Mouse (Mus musculus) ES-CJ7 (cell line): Measurements from ENCODE around the gene Dpf2.

Experiments
- DNase-seq: peaks from one replicate; pipeline ENCODE4 v3.0.0; 2011; ENCODE audit warnings: low read depth, low spot score

The Dpf2 gene

DNA sequence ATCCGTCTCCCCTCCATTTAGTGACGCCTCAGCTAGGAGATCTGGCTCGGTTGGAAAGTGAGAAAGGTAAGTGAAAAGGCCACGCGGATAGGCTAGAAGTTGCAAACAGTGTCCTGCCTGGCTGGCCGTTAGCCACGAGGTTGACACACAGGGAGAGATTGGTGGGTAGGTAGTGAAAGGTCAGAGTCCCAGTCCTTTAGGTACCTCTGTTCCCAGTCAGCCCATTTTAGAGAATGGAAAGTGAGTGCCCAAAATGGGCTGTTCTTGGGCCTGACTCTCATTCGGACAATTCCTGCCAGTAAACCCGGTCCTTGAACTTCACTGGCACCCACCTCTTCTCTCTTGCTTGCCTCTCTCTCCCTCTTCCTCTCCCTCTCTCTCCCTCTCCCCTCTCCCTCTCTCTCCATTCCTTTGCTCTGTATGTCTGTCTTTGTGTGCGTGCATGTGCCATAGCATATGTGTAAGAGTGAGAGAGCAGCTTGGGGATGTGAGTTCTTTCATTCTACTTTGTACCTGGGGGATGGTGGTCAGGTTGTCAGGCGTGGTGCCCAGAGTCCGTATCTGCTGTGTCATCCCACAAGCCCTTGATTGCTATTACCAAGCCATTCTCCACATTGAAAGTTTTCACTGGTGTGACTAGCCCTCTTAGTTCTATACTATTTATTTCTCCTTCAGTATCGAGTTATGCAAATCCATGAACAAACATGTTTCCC, at the start of gene Dpf2:
Gene Dpf2, minus strand, starts transcription at position 4 of the 713 bp plus-strand sequence.
- DNase-seq = no peak

DNA sequence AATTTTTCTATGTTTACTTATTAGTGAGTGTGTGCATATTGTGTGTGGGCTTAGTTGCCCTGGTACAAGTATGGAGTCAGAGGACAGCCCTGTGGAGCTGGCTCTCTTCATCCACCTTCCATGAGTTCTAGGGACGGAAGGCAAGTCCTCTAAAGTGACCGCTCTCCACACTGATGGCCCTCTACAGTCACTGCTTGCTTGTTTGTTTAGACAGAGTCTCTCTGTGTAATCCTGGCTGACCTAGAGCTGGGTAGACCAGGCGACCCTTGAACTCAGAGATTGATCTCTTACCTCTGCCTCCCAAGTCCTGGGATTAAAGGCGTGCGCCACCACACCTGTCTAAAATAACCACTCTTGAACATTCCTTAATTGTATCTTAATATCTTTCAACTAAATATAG, 44.6 kb upstream of the Dpf2 start:
- DNase-seq = no peak

DNA sequence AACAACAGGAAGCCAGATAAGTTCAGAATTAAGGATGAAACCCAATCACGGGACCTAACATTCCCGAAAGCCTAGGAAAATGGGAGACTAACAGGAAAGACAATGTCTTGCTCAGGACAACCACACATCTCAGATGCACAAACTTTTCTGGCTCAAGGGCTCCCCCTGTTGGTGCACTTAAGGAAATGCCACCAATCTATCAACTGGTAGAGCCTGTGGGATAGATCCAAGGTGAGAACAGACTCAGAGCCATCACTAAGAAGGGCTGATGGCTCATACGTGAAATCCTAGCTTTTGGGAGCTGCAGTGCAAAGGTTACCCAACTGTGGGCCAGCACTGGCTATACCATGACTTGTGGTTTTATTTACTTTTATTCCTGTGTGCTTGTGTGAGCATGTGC, 43.9 kb upstream of the Dpf2 start:
- DNase-seq = peak; percentile 85

DNA sequence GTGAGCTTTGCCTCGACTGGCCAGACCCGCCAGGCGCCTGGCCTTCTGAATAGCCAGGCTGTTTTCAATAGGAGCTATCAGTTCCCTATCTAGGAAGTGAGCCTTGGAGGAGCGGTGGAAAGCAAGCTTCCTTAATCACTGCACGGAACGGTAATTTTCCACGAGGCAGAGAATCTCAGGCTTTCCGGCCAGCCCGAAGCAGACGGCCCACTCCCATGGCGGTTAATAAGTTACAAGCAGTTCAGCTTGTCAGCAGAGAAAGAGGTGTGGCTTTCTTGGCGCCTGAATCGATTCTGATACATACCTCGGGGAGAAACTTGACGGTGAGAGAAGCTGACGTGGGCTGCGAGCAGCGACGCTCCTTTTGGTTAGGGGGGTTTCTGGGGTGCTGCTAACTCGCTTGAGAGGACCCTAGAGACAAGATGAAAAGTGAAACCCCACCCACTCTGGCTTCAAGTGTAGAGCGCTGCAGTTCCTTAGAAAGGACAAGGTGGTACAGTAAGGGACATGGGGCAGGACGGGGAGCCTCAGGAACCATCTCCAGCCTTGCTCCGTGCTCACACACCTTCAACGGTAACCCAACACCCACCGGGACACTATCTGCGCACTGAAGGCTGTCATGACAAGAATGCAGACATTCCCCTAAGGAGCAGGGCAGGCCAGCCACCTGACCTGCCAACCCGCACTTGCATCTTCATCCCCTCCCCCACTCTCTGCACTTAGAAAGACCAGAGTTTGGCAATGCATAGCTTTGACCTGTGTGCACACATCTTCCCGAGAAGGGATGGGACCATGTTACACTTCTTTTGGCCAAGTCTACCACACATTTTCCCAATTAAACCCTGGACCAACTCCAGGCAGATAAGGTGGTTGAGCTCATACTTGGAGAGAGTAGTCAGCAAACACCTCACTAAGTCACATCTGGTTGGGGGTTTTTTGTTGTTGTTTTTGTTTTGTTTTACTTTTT, 43.2 kb upstream of the Dpf2 start:
- no peak for DNase-seq

DNA sequence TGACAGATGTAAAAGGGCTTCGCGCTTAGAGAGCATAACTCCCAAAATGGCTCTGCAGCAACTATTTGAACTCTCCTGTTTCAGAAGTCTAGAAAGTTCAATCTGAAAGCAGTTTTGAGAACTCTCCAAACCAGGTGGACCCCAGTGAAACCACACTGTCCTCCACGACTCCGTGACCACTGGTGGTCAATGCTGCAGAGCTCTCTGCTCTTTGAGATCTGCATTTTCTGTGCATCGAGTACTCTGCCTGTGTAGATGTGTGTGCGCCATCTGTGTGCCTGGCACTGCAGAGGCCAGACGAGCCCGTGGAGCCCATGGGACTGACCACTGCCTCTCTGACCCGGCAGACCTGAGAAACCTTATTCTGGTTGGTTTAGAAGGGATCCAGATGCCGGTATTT, 42.1 kb upstream of the Dpf2 start:
- no peak for DNase-seq

DNA sequence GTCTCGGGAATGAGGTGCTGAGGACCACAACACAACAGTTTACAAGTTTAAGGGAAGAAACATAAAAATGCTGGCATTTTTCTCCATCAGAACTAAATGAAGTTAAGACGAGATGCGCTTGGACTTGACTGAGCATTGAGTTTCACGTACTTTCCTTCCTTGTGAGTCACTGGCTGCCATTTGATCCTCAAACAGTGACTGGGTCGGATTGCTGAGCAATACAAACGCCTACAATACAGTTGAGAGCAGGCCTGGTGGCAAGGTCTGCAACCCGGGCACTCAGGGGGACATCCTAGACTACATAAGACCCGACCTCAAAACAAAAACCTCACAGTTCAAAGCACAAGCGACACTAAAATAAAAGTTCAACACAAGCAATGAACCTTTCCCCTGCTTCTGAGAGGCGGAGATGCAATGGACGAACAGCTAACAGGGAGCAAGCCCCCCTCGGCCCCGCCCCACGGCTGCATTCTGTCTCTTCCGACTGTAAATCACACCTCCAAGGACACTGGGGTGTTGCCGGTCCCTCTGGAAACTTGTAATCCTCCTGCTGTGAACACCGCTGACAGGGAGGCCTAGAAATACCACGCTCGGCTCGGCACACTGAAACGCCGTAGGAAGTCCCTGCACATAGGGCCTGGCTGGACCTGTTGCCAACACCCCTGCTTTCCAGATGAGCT, 41.4 kb upstream of the Dpf2 start:
- DNase-seq = peak; percentile 45

DNA sequence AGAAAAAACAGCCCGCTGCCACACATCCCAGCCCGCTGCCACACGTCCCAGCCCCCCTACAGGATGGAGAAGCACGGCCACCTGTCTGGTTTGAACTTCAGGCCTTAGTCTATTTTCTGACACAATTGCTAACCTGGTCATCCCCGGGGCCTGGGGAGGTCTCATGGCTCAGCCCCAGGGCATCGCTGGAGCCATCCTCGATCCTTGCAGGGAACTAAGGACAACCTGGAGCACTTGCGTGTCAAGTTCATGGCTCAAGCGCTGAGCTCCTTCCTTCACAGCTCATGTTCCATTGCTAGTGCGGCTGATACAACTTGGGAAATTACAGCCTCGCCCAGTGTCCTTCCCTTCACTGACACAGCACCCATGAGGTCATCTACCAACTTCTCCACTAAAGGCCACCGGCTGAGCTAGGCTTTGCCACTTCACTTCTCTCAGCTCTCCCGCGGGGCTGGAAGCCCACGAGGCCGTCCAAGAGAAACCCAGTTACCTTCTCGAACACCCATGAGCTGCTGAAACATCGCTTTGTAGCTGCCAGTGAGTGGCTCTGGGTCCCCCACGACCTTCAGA, 40.5 kb upstream of the Dpf2 start:
- no peak for DNase-seq

DNA sequence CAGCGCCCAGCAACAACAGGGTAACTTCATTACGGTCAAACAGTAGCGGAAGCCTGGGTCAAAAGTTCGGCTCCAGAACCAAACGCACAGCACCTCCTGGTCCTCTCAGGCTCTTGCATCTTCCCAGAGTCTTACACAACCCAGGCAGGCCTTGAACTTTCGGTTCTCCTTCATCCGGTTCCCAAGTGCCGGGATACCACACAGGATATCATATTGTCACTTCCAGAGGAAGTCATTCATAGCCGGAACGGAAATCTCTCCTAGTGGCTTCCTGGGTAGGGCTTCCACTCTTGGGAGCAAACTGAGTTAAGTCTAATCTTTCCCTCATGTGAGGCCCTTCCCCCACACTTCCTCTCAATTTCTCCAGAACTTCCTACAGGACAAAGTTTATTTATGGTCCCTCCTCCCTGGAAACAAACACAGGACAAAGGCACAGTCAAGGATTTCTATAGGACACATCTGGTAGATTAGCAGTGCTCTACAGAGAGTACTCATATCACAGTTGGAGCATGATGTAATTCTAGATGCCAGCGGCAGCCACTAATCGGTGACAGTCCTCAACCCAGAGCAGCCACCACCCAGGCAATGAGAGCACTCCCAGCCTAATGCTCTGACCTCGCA, 39.4 kb upstream of the Dpf2 start:
- DNase-seq = no peak

DNA sequence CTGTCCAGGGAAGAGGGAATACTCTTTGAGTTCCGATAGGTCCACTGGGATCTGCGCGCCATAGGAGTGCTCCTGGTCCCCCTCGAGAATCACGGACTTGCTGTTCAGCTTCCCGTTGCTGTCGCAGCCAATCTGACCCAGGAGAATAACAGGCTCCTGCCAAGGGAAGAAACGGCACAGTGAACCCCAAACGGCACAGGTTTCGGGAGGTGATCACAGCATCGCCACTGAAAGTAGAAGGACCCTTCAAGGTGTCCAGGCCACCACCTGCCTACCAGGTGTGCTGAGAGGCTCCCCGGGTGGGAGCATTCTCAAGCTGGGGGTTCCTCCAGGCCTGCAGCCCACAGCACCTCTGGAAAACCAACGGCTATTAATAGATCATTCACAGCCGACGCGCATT, 38.8 kb upstream of the Dpf2 start:
- DNase-seq = no peak

DNA sequence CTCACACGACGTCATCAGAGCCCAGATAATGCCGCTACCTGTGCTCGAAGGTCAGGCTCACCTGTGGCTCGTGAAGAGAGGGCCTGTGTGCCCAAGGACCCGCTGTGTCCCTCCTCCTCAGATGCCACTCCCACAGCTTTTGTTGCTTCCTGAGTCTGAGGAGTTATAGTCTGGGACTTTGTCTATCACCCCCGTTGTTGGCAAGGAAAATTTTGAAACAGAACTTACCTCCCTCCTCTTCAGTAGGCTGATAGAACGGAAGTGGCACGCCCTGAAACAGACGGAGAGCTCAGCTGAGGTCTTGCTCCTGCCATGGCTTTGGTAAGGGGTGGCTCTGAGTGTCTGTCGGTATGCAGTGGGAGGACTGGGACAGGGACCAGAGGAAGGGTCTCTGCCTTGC, 37.4 kb upstream of the Dpf2 start:
- DNase-seq = no peak

DNA sequence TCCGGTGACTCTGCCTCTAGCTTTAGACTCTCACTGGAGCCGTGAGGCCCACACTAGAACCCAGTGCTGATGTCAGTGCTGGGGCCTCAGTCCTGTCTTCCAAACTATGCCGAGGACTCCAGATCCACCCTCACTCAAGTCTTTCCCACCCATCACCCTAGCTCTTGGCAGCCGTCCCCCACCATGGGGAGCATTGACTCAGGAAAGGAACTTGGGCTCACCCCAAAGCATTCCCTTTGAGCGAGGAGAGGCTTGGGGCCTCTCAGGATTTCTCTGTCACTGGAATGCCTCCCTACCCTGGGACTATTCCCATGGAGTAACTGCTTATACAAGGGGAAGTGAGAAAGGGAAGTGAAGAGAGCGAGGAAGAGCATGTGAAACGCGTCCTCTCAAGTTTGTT, 33.1 kb upstream of the Dpf2 start:
- DNase-seq = no peak

DNA sequence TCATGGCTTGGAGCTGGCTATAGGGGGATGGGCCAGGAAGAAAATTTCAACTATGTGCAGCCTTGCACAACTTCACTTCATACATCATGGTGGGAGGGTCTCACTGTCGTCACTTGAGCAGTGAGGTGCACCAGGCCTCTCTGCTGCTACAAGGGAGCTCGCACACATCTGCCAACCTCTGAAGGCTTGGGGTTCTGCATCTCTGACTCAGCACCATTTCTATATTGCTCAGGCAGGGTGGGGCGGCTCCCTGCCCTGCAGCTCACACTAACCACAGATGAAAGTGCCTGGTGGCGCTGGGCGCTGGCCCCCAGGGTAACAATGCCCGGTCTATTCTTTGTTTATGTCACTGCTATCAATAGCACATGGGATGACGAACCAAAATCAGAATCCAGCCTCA, 32.2 kb upstream of the Dpf2 start:
- no peak for DNase-seq

DNA sequence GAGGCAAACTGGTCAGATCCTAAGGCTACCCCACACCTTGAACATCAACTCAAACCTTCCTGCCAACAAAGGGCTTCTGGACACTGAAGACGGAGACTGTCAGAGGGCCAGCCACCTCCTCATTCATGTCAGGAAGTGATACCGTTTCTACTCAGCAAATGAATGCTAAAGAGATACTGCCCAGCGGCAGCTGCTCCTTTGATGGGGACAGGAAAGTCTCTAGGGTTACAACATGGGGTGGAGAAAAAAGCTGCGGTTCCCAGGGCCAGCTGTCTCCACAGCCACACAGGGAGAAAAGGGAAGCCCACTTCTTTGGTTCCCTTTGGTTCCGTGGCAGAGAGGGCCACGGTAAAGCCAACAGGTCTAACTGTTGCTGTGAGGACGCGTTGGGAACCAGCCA, 31.3 kb upstream of the Dpf2 start:
- DNase-seq = no peak

DNA sequence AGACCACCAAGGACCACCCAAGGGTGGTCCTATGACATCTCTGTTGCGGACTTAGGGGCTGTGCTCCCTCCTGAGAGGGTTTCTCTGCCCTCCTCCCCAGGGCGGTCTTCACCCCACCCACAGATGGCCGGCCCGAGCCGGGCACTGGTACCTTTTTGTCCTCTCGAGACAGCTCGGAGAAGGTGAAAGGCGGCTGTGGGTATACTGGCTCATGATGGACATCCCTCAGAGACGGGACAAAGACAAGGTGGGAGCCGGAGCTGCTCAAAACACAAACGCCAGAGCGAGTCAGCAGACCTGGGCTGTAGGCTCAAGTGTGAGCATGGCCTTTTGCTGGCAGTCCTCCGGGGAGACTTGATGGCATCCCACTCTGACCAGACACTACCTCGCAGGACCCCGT, 30.6 kb upstream of the Dpf2 start:
- no peak for DNase-seq

DNA sequence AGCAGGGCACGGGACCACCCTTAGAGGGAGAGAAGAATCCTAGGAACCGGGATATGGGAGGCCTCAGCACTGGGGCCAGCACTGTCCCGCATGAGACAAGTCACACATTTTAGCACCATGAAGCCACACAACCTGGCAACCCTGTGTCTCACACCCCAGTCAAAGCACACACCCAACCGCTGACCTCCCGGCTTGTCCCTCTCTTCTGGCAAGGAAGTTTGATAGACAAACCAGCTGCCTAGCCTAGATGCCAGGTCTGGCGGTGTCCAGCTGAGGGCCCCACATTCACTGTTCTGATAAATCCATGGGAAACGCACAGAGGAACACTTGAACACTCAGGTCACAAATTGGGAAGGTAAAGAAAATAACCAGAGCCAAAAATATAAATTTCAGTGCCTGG, 29.8 kb upstream of the Dpf2 start:
- DNase-seq = no peak

DNA sequence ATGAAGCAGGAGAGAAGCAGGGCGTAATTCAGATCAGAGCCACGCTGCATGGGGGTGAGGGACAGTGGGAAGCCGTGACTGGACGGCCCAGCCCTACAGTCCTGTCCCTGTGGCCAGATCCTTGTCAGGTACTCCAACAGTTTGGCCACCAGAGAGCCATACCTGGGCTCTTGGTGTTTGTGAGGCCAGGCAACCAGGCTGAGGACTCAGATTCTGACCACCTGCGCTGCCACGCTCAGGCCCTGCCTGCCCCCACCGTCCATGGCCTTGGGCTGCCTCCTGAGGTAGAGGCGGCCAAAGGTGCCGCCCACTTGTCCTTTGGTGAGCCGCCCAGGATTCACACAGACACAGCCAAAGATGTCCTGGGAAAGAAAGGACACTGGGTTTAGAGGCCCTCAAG, 27.8 kb upstream of the Dpf2 start:
- no peak for DNase-seq

DNA sequence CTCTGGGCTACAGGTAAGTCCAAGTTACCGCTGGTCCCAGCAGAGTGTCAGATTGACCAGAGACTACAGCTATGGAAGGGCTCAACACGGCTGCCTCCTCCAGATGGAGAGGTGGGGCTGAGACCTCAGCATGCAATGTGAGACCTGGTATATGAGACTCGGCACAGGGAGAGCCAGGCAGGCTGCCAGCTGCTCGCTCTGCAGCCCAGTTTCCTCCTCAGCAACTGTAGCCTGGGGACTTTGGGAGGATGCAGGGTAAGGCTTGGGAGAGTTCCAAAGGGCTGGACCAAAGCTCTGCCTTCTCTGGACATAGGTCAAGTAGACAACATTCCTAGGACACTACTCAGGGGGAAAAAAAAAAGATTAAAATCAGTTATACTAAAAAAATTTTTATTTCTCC, 27.4 kb upstream of the Dpf2 start:
- no peak for DNase-seq

DNA sequence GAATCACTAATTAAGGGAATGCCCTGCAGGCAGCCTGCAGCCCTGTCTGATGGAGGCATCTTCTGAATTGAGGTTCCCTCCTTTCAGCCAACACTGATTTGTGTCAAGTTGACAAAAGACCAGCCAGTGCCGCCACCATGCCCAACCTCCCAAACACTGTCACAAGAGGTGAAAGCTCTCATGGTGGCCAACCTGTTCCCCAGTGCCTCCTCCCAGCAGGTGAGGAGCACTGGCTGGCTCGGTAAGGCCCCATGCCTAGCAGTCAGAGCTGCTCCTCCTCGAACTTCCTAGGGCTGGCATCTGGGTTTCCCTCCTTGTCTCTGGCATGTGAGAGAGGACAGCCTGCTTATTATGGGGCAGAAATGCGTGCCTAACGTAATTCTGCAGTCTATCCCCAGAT, 26.9 kb upstream of the Dpf2 start:
- no peak for DNase-seq

DNA sequence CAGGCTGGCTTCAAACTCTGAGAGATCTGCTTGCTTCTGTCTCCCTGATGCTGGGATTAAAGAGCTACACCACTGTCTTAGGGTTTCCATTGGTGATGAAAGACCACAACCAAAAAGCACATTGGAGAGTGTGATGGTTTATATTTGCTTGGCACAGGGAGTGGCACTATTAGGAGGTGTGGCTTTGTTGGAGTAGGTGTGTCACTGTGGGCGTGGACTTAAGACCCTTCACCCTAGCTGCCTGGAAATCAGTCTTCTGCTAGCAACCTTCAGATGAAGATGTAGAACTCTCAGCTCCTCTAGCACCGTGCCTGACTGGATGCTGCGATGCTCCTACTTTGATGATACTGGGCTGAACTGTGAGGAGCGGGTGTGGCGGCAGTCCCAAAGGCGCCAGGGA, 25.7 kb upstream of the Dpf2 start:
- no peak for DNase-seq

DNA sequence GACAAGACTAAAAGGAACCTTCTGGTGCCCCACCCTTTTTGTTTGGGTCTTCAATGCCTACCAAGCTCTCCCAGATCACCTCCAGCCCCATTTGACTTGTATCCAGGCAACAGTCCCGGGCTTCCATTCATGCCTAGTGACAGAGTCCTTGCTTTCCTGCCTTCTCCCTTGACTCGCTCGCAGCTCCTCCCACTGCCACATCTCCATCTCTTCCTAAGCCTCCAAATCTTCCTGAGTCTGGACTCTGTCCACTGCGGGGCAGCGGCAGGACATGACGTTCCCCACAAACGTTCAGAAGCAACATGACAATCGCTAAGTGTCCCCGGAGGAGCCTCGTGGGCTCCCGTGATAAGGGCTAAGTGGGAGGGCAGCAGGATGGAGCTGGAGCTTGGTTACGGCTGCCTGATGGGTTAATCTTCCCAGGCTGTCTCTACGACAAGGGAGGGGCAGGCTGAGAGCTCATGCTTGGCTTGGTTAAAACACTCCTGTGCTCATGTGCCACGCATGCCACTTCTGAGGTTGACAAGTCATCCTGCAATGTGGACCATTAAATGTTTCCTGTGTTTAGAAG, 25.1 kb upstream of the Dpf2 start:
- DNase-seq = no peak

DNA sequence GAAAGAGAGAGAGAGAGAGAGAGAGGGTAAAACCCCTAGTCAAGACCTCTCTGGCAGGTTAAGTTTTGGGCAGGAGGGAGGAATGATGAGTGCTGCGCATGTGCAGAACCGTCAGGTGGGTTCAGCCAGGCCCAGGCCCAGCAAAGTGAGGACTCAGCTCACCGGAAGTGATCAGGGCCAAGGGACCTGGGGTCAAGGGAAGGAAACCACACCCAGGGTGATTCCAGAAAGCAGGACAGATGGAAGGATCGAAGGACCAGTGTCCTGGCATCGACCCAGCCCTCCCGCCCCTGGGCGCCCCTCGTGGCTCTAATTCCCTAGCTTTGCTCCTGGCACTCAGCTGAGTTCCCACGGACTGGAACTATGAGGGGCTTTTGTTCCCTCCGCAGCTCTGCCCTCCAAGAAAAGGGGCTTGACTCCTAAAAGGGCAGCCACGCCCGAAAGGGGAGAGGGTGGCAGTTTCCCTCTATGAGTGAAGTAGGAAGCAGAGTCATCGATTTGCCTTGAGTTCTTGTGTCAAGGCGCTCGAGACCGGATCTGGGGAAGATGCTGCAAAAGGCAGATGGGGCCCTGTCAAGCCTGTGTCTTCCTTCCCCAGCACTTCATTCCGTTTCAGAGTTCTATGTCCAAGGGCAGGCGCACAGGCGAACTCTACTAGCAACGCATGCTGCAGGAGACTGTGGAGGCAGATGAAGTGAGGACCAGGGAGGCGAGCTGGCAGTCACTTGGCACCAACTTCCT, 24.5 kb upstream of the Dpf2 start:
- DNase-seq = no peak
